Mouse (Mus musculus) heart, embryonic 16.5 days (tissue): ENCODE measurements at regions not wholly inside any gene's neighbourhood (a gene's known extent, or its start where the extent isn't known, plus 50 kb on each side); places are given as distances from the start of the nearest gene placed in this dataset.

Experiments used
- ATAC-seq: fragments of 200-750 bp; cut with Nextera tagmentation; replicated peaks from 2 replicates; pipeline ENCODE4 v1.8.0; 2017; ENCODE audit warnings: moderate number of reproducible peaks; ENCODE audit not compliant: insufficient read depth, low FRiP score; ENCODE audit errors: extremely low read depth
- H3K27ac ChIP-seq: fragments of 300-500 bp; sonication (generic); 2 replicates; pipeline ENCODE4 v1.5.1; 2014; ENCODE audit warnings: mild to moderate bottlenecking, low read length, control low read depth, moderate library complexity
- H3K27me3 ChIP-seq: fragments of 300-500 bp; sonication (generic); 2 replicates; pipeline ENCODE4 v1.6.1; 2014; ENCODE audit warnings: low read length, mixed read lengths; ENCODE audit not compliant: control insufficient read depth, insufficient read depth
- H3K36me3 ChIP-seq: fragments of 300-500 bp; sonication (generic); 2 replicates; pipeline ENCODE4 v1.6.1; 2014; ENCODE audit not compliant: control insufficient read depth, insufficient read depth
- H3K4me1 ChIP-seq: fragments of 300-500 bp; sonication (generic); 2 replicates; pipeline ENCODE4 v1.6.1; 2014; ENCODE audit warnings: low read length, mixed read lengths; ENCODE audit not compliant: control insufficient read depth, insufficient read depth
- H3K4me2 ChIP-seq: fragments of 300-500 bp; sonication (generic); 2 replicates; pipeline ENCODE4 v1.6.1; 2014; ENCODE audit warnings: low read depth, mild to moderate bottlenecking, control low read depth, low read length
- H3K4me3 ChIP-seq: fragments of 300-500 bp; sonication (generic); 2 replicates; pipeline ENCODE4 v1.5.1; 2014; ENCODE audit warnings: mild to moderate bottlenecking, control low read depth, low read length
- H3K9ac ChIP-seq: fragments of 300-500 bp; sonication (generic); 2 replicates; pipeline ENCODE4 v1.6.1; 2014; ENCODE audit warnings: low read length, control low read depth
- H3K9me3 ChIP-seq: fragments of 300-500 bp; sonication (generic); replicated peaks from 2 replicates; pipeline ENCODE4 v1.6.1; 2016; ENCODE audit warnings: low read length; ENCODE audit not compliant: control insufficient read depth
- WGBS: fragments of 180-500 bp; shearing (Covaris S2); extraction: QIAGEN DNeasy Blood & Tissue Kit; methylation state at CpG from one replicate; pipeline ENCODE4 v1.1.7; 2014; 5-methylcytosine and 5-hydroxymethylcytosine counted together

DNA sequence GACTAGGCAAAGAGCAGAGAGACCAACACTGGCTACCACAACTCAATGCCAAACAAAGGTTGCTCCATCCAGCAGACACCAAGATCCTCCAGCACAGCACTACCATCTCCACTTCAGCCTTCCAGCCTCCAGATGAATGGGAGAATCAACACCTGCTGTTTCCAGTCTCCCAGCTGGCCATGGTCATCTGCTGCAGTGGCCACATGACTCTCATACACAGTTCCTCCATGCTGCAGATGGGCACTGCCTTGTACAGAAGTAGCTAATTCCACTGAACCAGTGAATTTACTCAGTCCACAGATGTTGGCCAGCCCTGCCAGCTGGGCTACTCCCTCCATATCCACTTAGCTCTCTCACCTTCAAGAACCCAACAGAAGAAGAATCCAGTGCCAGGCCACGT, 63.0 kb upstream of the Vstm5 start:
- Histone ChIP-seq H3K27me3 (no peaks in the 10 kb centered on the region), H3K27ac (no peak overlapping the region), H3K9ac (no peak overlapping the region), H3K4me3 (no peak overlapping the region), H3K9me3 (no peaks in the 10 kb centered on the region), H3K36me3 (no peaks in the 10 kb centered on the region), H3K4me2 (no peak overlapping the region), H3K4me1 (no peaks in the 10 kb centered on the region)
- ATAC-seq, result no peak
- 86% methylated on average over 1 of the region's 1 CpGs for WGBS

DNA sequence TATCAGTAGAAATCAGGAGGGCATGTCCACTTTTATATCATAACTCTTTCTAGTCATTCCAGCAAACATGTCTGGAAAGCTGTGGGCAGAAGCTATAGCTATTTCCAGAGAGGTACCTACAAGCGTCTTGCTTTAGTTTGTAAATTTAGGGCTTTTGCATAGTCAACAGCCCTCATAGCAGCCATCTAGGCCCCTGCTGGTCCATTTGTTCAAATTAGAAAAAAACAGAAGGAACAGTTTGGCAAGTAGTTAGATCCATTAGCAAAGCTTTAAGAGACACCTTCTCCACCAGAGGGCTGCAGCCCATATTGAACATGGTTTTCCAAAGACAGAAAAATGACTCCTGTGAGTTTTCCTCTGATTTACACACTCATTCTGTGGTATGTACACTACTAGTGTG, 63.4 kb upstream of the Vstm5 start:
- H3K4me1 ChIP-seq, result no peaks in the 10 kb centered on the region
- no peak overlapping the region for H3K4me3 ChIP-seq
- H3K36me3 ChIP-seq, result no peaks in the 10 kb centered on the region
- WGBS, result 93% methylated on average over 1 of the region's 1 CpGs
- no peaks in the 10 kb centered on the region for H3K9me3 ChIP-seq
- no peak overlapping the region for H3K4me2 ChIP-seq
- no peaks in the 10 kb centered on the region for H3K27me3 ChIP-seq
- H3K27ac ChIP-seq, result no peak overlapping the region
- ATAC-seq, result no peak
- H3K9ac ChIP-seq, result no peak overlapping the region

- WGBS, result 32% methylated on average over 3 of the region's 3 CpGs
These were observed 59.0 kb upstream of the Hephl1 start for GRCm38 (mm10) chr9:15170911-15171310.

GRCm38 (mm10) chr9:15169714-15170113, 57.8 kb upstream of the Hephl1 start:
- Histone ChIP-seq H3K36me3 (no peaks in the 10 kb centered on the region), H3K27ac (no peak overlapping the region), H3K27me3 (no peaks in the 10 kb centered on the region), H3K9ac (no peak overlapping the region), H3K4me1 (no peaks in the 10 kb centered on the region), H3K9me3 (no peaks in the 10 kb centered on the region), H3K4me3 (no peak overlapping the region), H3K4me2 (peak overlapping the region; percentile 1; the same call in 1 of the 2 replicates)
- ATAC-seq, result peak; percentile 55; the same call in 1 of the 2 replicates
- WGBS, result 25% methylated on average over 1 of the region's 1 CpGs

More at GRCm38 (mm10) chr9:15170911-15171310, 59.0 kb upstream of the Hephl1 start:
- Histone ChIP-seq H3K4me3 (no peak overlapping the region), H3K9me3 (no peaks in the 10 kb centered on the region), H3K9ac (no peak overlapping the region), H3K4me2 (no peak overlapping the region), H3K27me3 (no peaks in the 10 kb centered on the region), H3K4me1 (no peaks in the 10 kb centered on the region), H3K36me3 (no peaks in the 10 kb centered on the region), H3K27ac (no peak overlapping the region)
- ATAC-seq, result no peak

DNA sequence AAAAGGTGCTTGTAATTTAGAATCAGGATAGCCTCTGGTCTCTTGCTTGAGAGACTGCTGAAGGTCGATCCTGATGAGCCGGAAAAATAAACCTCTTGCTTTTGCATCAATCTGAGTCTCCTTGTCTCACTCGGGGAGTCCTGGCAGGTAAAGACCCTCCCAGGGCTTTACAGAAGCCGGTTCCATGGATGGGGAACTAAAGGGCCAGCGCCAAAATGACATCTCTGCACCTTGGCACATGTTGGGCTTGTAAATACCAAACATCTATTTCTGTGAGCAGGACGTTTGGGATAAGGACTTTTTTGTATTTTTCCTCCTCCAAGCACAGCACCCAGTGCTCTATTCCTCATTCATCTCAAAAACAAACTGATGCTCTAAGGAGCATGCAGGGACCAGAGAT, 57.1 kb upstream of the Hephl1 start:
- Histone ChIP-seq H3K4me3 (no peak overlapping the region), H3K27me3 (no peaks in the 10 kb centered on the region), H3K4me2 (no peak overlapping the region), H3K9me3 (no peaks in the 10 kb centered on the region), H3K9ac (no peak overlapping the region), H3K36me3 (no peaks in the 10 kb centered on the region), H3K27ac (no peak overlapping the region), H3K4me1 (no peaks in the 10 kb centered on the region)
- WGBS, result 78% methylated on average over 6 of the region's 6 CpGs
- ATAC-seq, result no peak

GRCm38 (mm10) chr9:15166896-15167295, 55.0 kb upstream of the Hephl1 start:
- H3K27me3 ChIP-seq, result no peaks in the 10 kb centered on the region
- H3K4me3 ChIP-seq, result no peak overlapping the region
- no peak for ATAC-seq
- H3K9ac ChIP-seq, result no peak overlapping the region
- no peaks in the 10 kb centered on the region for H3K4me1 ChIP-seq
- H3K9me3 ChIP-seq, result peaks cover 8% of the 10 kb centered on the region
- H3K36me3 ChIP-seq, result no peaks in the 10 kb centered on the region
- H3K27ac ChIP-seq, result no peak overlapping the region
- no peak overlapping the region for H3K4me2 ChIP-seq
- 71% methylated on average over 2 of the region's 2 CpGs for WGBS

DNA sequence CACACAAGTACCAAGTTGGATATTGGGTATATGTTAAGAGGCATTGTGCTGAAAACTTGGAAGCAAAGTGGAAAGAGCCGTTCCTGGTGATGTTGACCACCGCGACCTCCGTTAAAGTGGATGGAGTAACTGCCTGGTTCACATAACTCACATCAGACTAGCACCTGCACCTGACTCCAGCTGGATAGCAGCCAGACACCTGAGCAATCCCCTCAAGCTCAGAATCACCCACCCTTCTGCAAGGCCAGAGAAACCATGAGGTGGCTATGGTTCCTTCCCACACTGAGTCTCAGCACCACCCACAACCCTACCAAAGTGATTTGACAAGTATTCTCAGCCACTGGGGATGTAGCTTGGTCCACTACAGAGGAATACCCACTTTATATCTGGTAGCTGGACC, 54.6 kb upstream of the Hephl1 start:
- Histone ChIP-seq H3K4me3 (no peak overlapping the region), H3K27me3 (no peaks in the 10 kb centered on the region), H3K4me2 (no peak overlapping the region), H3K27ac (no peak overlapping the region), H3K4me1 (no peaks in the 10 kb centered on the region), H3K9ac (no peak overlapping the region), H3K36me3 (no peaks in the 10 kb centered on the region), H3K9me3 (peaks cover 12% of the 10 kb centered on the region)
- WGBS, result 92% methylated on average over 4 of the region's 4 CpGs
- ATAC-seq, result no peak
